Mouse (Mus musculus): Measurements from ENCODE around the gene Zeb2. TPM values are rescaled to one million over a fixed set of nuclear protein-coding genes. Genes with fewer than 3 reads are reported as not detected.
A peak's percentile ranks its signal among the peaks of the same experiment; 100 is the strongest.
"Not testable (repeated sequence)": the region's sequence is repeated elsewhere in the genome, so short reads cannot be mapped to it uniquely, and the experiment has no call there.

Gene Zeb2
- polyA plus RNA-seq, 1 experiment from 2014 or later, result 63.3 TPM

- Histone ChIP-seq H3K27me3 (no peaks in the 10 kb centered on the region), H3K4me2 (no peak overlapping the region), H3K27ac (no peak overlapping the region), H3K4me3 (replicated peaks) (no peak overlapping the region), H3K9me3 (no peaks in the 10 kb centered on the region), H3K9ac (no peak overlapping the region), H3K36me3 (replicated peaks) (no peaks in the 10 kb centered on the region), H3K4me1 (no peaks in the 10 kb centered on the region)
- no peak for ATAC-seq (ENCODE audit: low FRiP score)
- WGBS, result 58% methylated on average over 5 of the region's 5 CpGs
These were observed 6.3 kb upstream of the Zeb2 start for GRCm38 (mm10) chr2:45123490-45123889.

GRCm38 (mm10) chr2:45118121-45118520 lies 926 bp upstream of the Zeb2 start:
- peaks cover 31% of the 10 kb centered on the region for H3K4me1 ChIP-seq

GRCm38 (mm10) chr2:45117592-45117991 lies 397 bp upstream of the Zeb2 start:
- no peaks in the 10 kb centered on the region for H3K36me3 ChIP-seq (replicated peaks)
- no peaks in the 10 kb centered on the region for H3K9me3 ChIP-seq
- peak overlapping the region; percentile 74; the same call in 1 of the 2 replicates for H3K9ac ChIP-seq
- peak overlapping the region; percentile 72 for H3K4me2 ChIP-seq
- 12% methylated on average over 7 of the region's 7 CpGs for WGBS
- peak overlapping the region; percentile 91 for H3K27ac ChIP-seq
- peaks cover 31% of the 10 kb centered on the region for H3K4me1 ChIP-seq
- no peak for ATAC-seq (ENCODE audit: low FRiP score)
- no peaks in the 10 kb centered on the region for H3K27me3 ChIP-seq
- H3K4me3 ChIP-seq (replicated peaks), result peak overlapping the region; percentile 60

More at GRCm38 (mm10) chr2:45118121-45118520, 926 bp upstream of the Zeb2 start:
- ATAC-seq (ENCODE audit: low FRiP score), result no peak
- Histone ChIP-seq H3K9me3 (no peaks in the 10 kb centered on the region), H3K4me3 (replicated peaks) (no peak overlapping the region), H3K9ac (no peak overlapping the region), H3K36me3 (replicated peaks) (no peaks in the 10 kb centered on the region), H3K27me3 (no peaks in the 10 kb centered on the region), H3K27ac (no peak overlapping the region), H3K4me2 (no peak overlapping the region)
- WGBS, result 30% methylated on average over 3 of the region's 3 CpGs

- H3K4me2 ChIP-seq, result peak overlapping the region; percentile 72
- H3K9ac ChIP-seq, result peak overlapping the region; percentile 74
- H3K27ac ChIP-seq, result peak overlapping the region; percentile 91
- H3K9me3 ChIP-seq, result no peaks in the 10 kb centered on the region
- no peaks in the 10 kb centered on the region for H3K27me3 ChIP-seq
- peak overlapping the region; percentile 60 for H3K4me3 ChIP-seq (replicated peaks)
- H3K36me3 ChIP-seq (replicated peaks), result no peaks in the 10 kb centered on the region
- 0 out of 2 replicates have a peak, but pooled peaks have one; percentile 10 for ATAC-seq (ENCODE audit: low FRiP score)
- H3K4me1 ChIP-seq, result peaks cover 31% of the 10 kb centered on the region
- WGBS, result 0% methylated on average over 25 of the region's 25 CpGs
These were observed 617 bp downstream of the Zeb2 start for GRCm38 (mm10) chr2:45116531-45117024.

GRCm38 (mm10) chr2:45115720-45116495 lies 1.3 kb downstream of the Zeb2 start:
- peak overlapping the region; percentile 74 for H3K9ac ChIP-seq
- peak overlapping the region; percentile 91 for H3K27ac ChIP-seq
- no peaks in the 10 kb centered on the region for H3K36me3 ChIP-seq (replicated peaks)
- no peaks in the 10 kb centered on the region for H3K27me3 ChIP-seq
- H3K4me1 ChIP-seq, result peaks cover 31% of the 10 kb centered on the region
- peak overlapping the region; percentile 72 for H3K4me2 ChIP-seq
- ATAC-seq (ENCODE audit: low FRiP score), result peak; percentile 45
- under 1% methylated on average over 23 of the region's 23 CpGs for WGBS
- H3K4me3 ChIP-seq (replicated peaks), result peak overlapping the region; percentile 60
- H3K9me3 ChIP-seq, result no peaks in the 10 kb centered on the region

- WGBS, result 2% methylated on average over 6 of the region's 6 CpGs
- Histone ChIP-seq H3K36me3 (replicated peaks) (no peaks in the 10 kb centered on the region), H3K27me3 (no peaks in the 10 kb centered on the region), H3K9ac (no peak overlapping the region), H3K9me3 (no peaks in the 10 kb centered on the region), H3K4me1 (peaks cover 31% of the 10 kb centered on the region), H3K27ac (no peak overlapping the region), H3K4me3 (replicated peaks) (0 out of 2 replicates have a peak overlapping the region, but pooled peaks have one; percentile 11), H3K4me2 (peak overlapping the region; percentile 72)
- no peak for ATAC-seq (ENCODE audit: low FRiP score)
These were observed 2.0 kb downstream of the Zeb2 start for GRCm38 (mm10) chr2:45115211-45115610.

- Histone ChIP-seq H3K4me3 (replicated peaks) (no peak overlapping the region), H3K4me1 (peaks cover 31% of the 10 kb centered on the region), H3K36me3 (replicated peaks) (no peaks in the 10 kb centered on the region), H3K9me3 (no peaks in the 10 kb centered on the region), H3K9ac (0 out of 2 replicates have a peak overlapping the region, but pooled peaks have one; percentile 4), H3K27ac (0 out of 2 replicates have a peak overlapping the region, but pooled peaks have one; percentile 25), H3K27me3 (no peaks in the 10 kb centered on the region), H3K4me2 (peak overlapping the region; percentile 32)
- no peak for ATAC-seq (ENCODE audit: low FRiP score)
- 10% methylated on average over 2 of the region's 2 CpGs for WGBS
These were observed 2.6 kb downstream of the Zeb2 start for GRCm38 (mm10) chr2:45114596-45114995.

- Histone ChIP-seq H3K9ac (no peak overlapping the region), H3K4me2 (peak overlapping the region; percentile 69), H3K36me3 (replicated peaks) (no peaks in the 10 kb centered on the region), H3K4me1 (peaks cover 31% of the 10 kb centered on the region), H3K9me3 (no peaks in the 10 kb centered on the region), H3K27me3 (no peaks in the 10 kb centered on the region), H3K27ac (no peak overlapping the region), H3K4me3 (replicated peaks) (no peak overlapping the region)
- no peak for ATAC-seq (ENCODE audit: low FRiP score)
- 16% methylated on average over 3 of the region's 3 CpGs for WGBS
These were observed 3.3 kb downstream of the Zeb2 start for GRCm38 (mm10) chr2:45113912-45114311.

GRCm38 (mm10) chr2:45112891-45113683 lies 4.1 kb downstream of the Zeb2 start:
- Histone ChIP-seq H3K36me3 (replicated peaks) (no peaks in the 10 kb centered on the region), H3K4me2 (peak overlapping the region; percentile 69), H3K9me3 (no peaks in the 10 kb centered on the region), H3K27me3 (no peaks in the 10 kb centered on the region), H3K4me3 (replicated peaks) (peak overlapping the region; percentile 97), H3K4me1 (peaks cover 34% of the 10 kb centered on the region), H3K27ac (peak overlapping the region; percentile 80), H3K9ac (peak overlapping the region; percentile 100)
- 0% methylated on average over 23 of the region's 25 CpGs for WGBS
- no peak for ATAC-seq (ENCODE audit: low FRiP score)

GRCm38 (mm10) chr2:45112021-45112747 lies 5.0 kb downstream of the Zeb2 start:
- no peaks in the 10 kb centered on the region for H3K36me3 ChIP-seq (replicated peaks)
- peak overlapping the region; percentile 100 for H3K9ac ChIP-seq
- H3K27me3 ChIP-seq, result no peaks in the 10 kb centered on the region
- WGBS, result 2% methylated on average over 9 of the region's 9 CpGs
- H3K4me3 ChIP-seq (replicated peaks), result peak overlapping the region; percentile 97
- H3K4me1 ChIP-seq, result peaks cover 40% of the 10 kb centered on the region
- H3K27ac ChIP-seq, result peak overlapping the region; percentile 98
- H3K4me2 ChIP-seq, result peak overlapping the region; percentile 69
- H3K9me3 ChIP-seq, result no peaks in the 10 kb centered on the region
- no peak for ATAC-seq (ENCODE audit: low FRiP score)

GRCm38 (mm10) chr2:45111571-45111970 lies 5.6 kb downstream of the Zeb2 start:
- ATAC-seq (ENCODE audit: low FRiP score); H3K27me3 ChIP-seq; H3K9me3 ChIP-seq; H3K36me3 ChIP-seq (replicated peaks): not testable (repeated sequence)
- peak overlapping the region; percentile 69 for H3K4me2 ChIP-seq
- 7% methylated on average over 3 of the region's 3 CpGs for WGBS
- peak overlapping the region; percentile 100 for H3K9ac ChIP-seq
- H3K27ac ChIP-seq, result peak overlapping the region; percentile 98
- peak overlapping the region; percentile 97 for H3K4me3 ChIP-seq (replicated peaks)
- H3K4me1 ChIP-seq, result peaks cover 46% of the 10 kb centered on the region

Data from forebrain, embryonic 12.5 days (tissue).